Mouse (Mus musculus): ENCODE results near the gene A630001G21Rik.

GRCm38 (mm10) chr1:85818121-85818520 is 39.7 kb upstream of the A630001G21Rik start:
- TF ChIP-seq CTCF (conservative IDR thresholded peaks at IDR 0.05; ENCODE audit: insufficient read depth, insufficient read length, low read depth, low read length): no peak
- no peak for TF ChIP-seq POLR2A (IDR thresholded peaks at IDR 0.05; ENCODE audit: low read depth, low read length)

All from kidney, adult 2 months (tissue).